Comparison of ENCODE assay signal across 8 mouse cellular contexts in the genomic region with DNA sequence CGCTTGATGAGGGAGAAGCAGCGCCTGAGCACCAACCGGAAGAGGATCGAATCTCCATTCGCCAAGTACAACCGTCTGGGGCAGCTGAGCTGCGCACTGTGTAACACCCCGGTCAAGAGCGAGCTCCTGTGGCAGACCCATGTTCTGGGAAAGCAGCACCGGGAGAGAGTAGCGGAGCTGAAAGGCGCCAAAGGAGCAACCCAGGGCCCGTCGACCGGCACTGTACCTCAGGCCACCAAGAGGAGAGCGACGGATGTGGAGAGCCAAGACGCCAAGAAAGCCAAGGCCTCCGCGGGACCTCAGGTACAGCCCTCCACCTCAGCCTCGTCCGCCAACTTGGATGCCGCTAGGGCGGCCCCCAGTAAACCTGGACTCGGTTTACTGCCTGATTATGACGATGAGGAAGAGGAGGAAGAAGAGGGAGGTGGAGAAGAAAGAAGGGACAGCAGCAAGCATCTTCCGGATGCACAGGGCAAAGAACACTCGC. TPM values are rescaled to one million over a fixed set of nuclear protein-coding genes. Genes with fewer than 3 reads are reported as not detected.
DNase-seq lines count a peak whose midpoint lies in the region; ATAC-seq and TF ChIP-seq lines count a peak whose summit lies in the region.

No protein-coding gene starts in this region.

- peaks cover 16% of the 10 kb centered on the region for H3K4me1 ChIP-seq in kidney, postnatal 0 days (replicated peaks; ENCODE audit: insufficient read depth, low read length)
- H3K4me1 ChIP-seq in embryonic facial prominence, embryonic 12.5 days = peaks cover 22% of the 10 kb centered on the region
- H3K4me1 ChIP-seq in limb, embryonic 10.5 days = peaks cover 23% of the 10 kb centered on the region
- peaks cover 20% of the 10 kb centered on the region for H3K4me1 ChIP-seq in neural tube, embryonic 12.5 days

- H3K27me3 ChIP-seq in kidney, postnatal 0 days (ENCODE audit: insufficient read depth, low read length) = no peaks in the 10 kb centered on the region
- no peaks in the 10 kb centered on the region for H3K27me3 ChIP-seq in embryonic facial prominence, embryonic 12.5 days
- H3K27me3 ChIP-seq in limb, embryonic 10.5 days (ENCODE audit: low read depth, poor library complexity, severe bottlenecking) = no peaks in the 10 kb centered on the region
- H3K27me3 ChIP-seq in neural tube, embryonic 12.5 days (replicated peaks) = no peaks in the 10 kb centered on the region

- H3K27ac ChIP-seq in kidney, postnatal 0 days = peak overlapping the region; percentile 88
- H3K27ac ChIP-seq in embryonic facial prominence, embryonic 12.5 days = peak overlapping the region; percentile 94
- peak overlapping the region; percentile 93 for H3K27ac ChIP-seq in limb, embryonic 10.5 days
- H3K27ac ChIP-seq in neural tube, embryonic 12.5 days = no peak overlapping the region

- H3K4me3 ChIP-seq in kidney, postnatal 0 days (replicated peaks; ENCODE audit: low read depth, low read length) = peak overlapping the region; percentile 93
- H3K4me3 ChIP-seq in embryonic facial prominence, embryonic 12.5 days = peak overlapping the region; percentile 86
- peak overlapping the region; percentile 96 for H3K4me3 ChIP-seq in limb, embryonic 10.5 days
- peak overlapping the region; percentile 88 for H3K4me3 ChIP-seq in neural tube, embryonic 12.5 days

- H3K9me3 ChIP-seq in kidney, postnatal 0 days (replicated peaks; ENCODE audit: low read length) = no peaks in the 10 kb centered on the region
- H3K9me3 ChIP-seq in embryonic facial prominence, embryonic 12.5 days = no peaks in the 10 kb centered on the region
- no peaks in the 10 kb centered on the region for H3K9me3 ChIP-seq in limb, embryonic 10.5 days (replicated peaks)
- no peaks in the 10 kb centered on the region for H3K9me3 ChIP-seq in neural tube, embryonic 12.5 days

- peak overlapping the region; percentile 95 for H3K4me2 ChIP-seq in kidney, postnatal 0 days (ENCODE audit: low read length)
- peak overlapping the region; percentile 92 for H3K4me2 ChIP-seq in embryonic facial prominence, embryonic 12.5 days (replicated peaks)
- peak overlapping the region; percentile 95 for H3K4me2 ChIP-seq in neural tube, embryonic 12.5 days (replicated peaks)

- peak overlapping the region; percentile 84 for H3K9ac ChIP-seq in kidney, postnatal 0 days (ENCODE audit: low read depth, low read length)
- peak overlapping the region; percentile 86 for H3K9ac ChIP-seq in embryonic facial prominence, embryonic 12.5 days
- peak overlapping the region; percentile 75 for H3K9ac ChIP-seq in neural tube, embryonic 12.5 days

- peak; percentile 52; the same call in 1 of the 2 replicates for ATAC-seq in kidney, postnatal 0 days (replicated peaks; ENCODE audit: low FRiP score, low read depth)
- ATAC-seq in embryonic facial prominence, embryonic 12.5 days (ENCODE audit: insufficient number of reproducible peaks, insufficient read depth, low FRiP score, low TSS enrichment) = peak; percentile 75
- ATAC-seq in neural tube, embryonic 12.5 days (ENCODE audit: low FRiP score, low read depth) = peak; percentile 67

- DNase-seq in kidney, postnatal 0 days (ENCODE audit: low spot score) = no peak
- DNase-seq in kidney, postnatal 25 days = no peak
- no peak for DNase-seq in limb, embryonic 10.5 days (ENCODE audit: low spot score)
- no peak for DNase-seq in cerebellum, adult 9-11 months
- DNase-seq in c-Kit-positive CD71-positive TER-119-positive erythroid progenitor cells, embryonic 14.5 days (ENCODE audit: low spot score) = no peak
- DNase-seq in gastrocnemius, adult 18-20 months (ENCODE audit: low spot score) = no peak

- no peaks in the 10 kb centered on the region for H3K36me3 ChIP-seq in kidney, postnatal 0 days (ENCODE audit: insufficient read depth, low read length)
- H3K36me3 ChIP-seq in embryonic facial prominence, embryonic 12.5 days = peaks cover 14% of the 10 kb centered on the region; the same call in 1 of the 2 replicates
- peaks cover 28% of the 10 kb centered on the region for H3K36me3 ChIP-seq in limb, embryonic 10.5 days
- no peaks in the 10 kb centered on the region for H3K36me3 ChIP-seq in neural tube, embryonic 12.5 days

- TF ChIP-seq CTCF in kidney, postnatal 0 days (IDR thresholded peaks at IDR 0.05; ENCODE audit: low read depth) = no peak

- WGBS in kidney, postnatal 0 days = under 1% methylated on average over 28 of the region's 28 CpGs
- WGBS in embryonic facial prominence, embryonic 12.5 days = under 1% methylated on average over 28 of the region's 28 CpGs
- WGBS in limb, embryonic 10.5 days = under 1% methylated on average over 28 of the region's 28 CpGs
- WGBS in neural tube, embryonic 12.5 days = under 1% methylated on average over 28 of the region's 28 CpGs

RNA-seq across cellular contexts. Expression of gene Zfp830, which starts 0.3 kb away (rescaled TPM):
- polyA plus RNA-seq in kidney, postnatal 0 days (2015; fragmentation: Nextera tagmentation; extraction: Ambion mirVana) = 35.6 and 38.1 TPM in 2 replicates
- polyA plus RNA-seq in embryonic facial prominence, embryonic 12.5 days (2016; fragmentation: Nextera tagmentation; extraction: Ambion mirVana) = 38.9 and 43.1 TPM in 2 replicates
- polyA plus RNA-seq in limb, embryonic 10.5 days (2016; fragmentation: Nextera tagmentation; extraction: Ambion mirVana) = 37.4 and 39.8 TPM in 2 replicates
- 34.4 and 41.1 TPM in 2 replicates for polyA plus RNA-seq in neural tube, embryonic 12.5 days (2016; fragmentation: Nextera tagmentation; extraction: Ambion mirVana)
- 10 to 100 TPM; 15.2 to 16.3 TPM for total RNA-seq in gastrocnemius, adult 18-20 months (2021)

RNA-seq across cellular contexts. Expression of gene Cct6b, which starts 0.4 kb away (rescaled TPM):
- 0.42 and 0.46 TPM in 2 replicates for polyA plus RNA-seq in kidney, postnatal 0 days (2015; fragmentation: Nextera tagmentation; extraction: Ambion mirVana)
- polyA plus RNA-seq in embryonic facial prominence, embryonic 12.5 days (2016; fragmentation: Nextera tagmentation; extraction: Ambion mirVana) = 0.41 and 0.45 TPM in 2 replicates
- polyA plus RNA-seq in limb, embryonic 10.5 days (2016; fragmentation: Nextera tagmentation; extraction: Ambion mirVana) = 0.16 and 0.23 TPM in 2 replicates
- 0.26 and 0.34 TPM in 2 replicates for polyA plus RNA-seq in neural tube, embryonic 12.5 days (2016; fragmentation: Nextera tagmentation; extraction: Ambion mirVana)
- total RNA-seq in gastrocnemius, adult 18-20 months (2021) = under 1 TPM in 1 of 2 experiments, not detected in 1; 0.36 TPM

RNA-seq across cellular contexts. Expression of gene Lig3, which starts 16.4 kb away (rescaled TPM):
- 23.0 and 23.9 TPM in 2 replicates for polyA plus RNA-seq in kidney, postnatal 0 days (2015; fragmentation: Nextera tagmentation; extraction: Ambion mirVana)
- 45.6 and 46.8 TPM in 2 replicates for polyA plus RNA-seq in embryonic facial prominence, embryonic 12.5 days (2016; fragmentation: Nextera tagmentation; extraction: Ambion mirVana)
- 46.8 and 47.1 TPM in 2 replicates for polyA plus RNA-seq in limb, embryonic 10.5 days (2016; fragmentation: Nextera tagmentation; extraction: Ambion mirVana)
- 40.7 and 42.6 TPM in 2 replicates for polyA plus RNA-seq in neural tube, embryonic 12.5 days (2016; fragmentation: Nextera tagmentation; extraction: Ambion mirVana)
- total RNA-seq in gastrocnemius, adult 18-20 months (2021) = 10 to 100 TPM; 17.0 to 17.1 TPM
